Mouse (Mus musculus): ENCODE measurements around the gene Usp36. TPM values are rescaled to one million over a fixed set of nuclear protein-coding genes. Genes with fewer than 3 reads are reported as not detected.
"Not testable (repeated sequence)": the region's sequence is repeated elsewhere in the genome, so short reads cannot be mapped to it uniquely, and the experiment has no call there.

The Usp36 gene
- total RNA-seq, 2 experiments from 2014 or later: 11.1 to 14.7 TPM

GRCm38 (mm10) chr11:118307962-118308361, 17.9 kb upstream of the Usp36 start:
- intact Hi-C loops (cut with DNase I); DNase-seq: not testable (repeated sequence)

- intact Hi-C loops (cut with DNase I); DNase-seq: not testable (repeated sequence)
Observed at GRCm38 (mm10) chr11:118303959-118304358, 13.9 kb upstream of the Usp36 start.

GRCm38 (mm10) chr11:118298810-118299209, 8.8 kb upstream of the Usp36 start:
- DNase-seq: no peak
- intact Hi-C loops (cut with DNase I): no loop called here

- intact Hi-C loops (cut with DNase I): no loop called here
- DNase-seq: no peak
Observed at GRCm38 (mm10) chr11:118297967-118298366, 7.9 kb upstream of the Usp36 start.

- intact Hi-C loops (cut with DNase I): no loop called here
- DNase-seq: no peak
Observed at GRCm38 (mm10) chr11:118295026-118295425, 5.0 kb upstream of the Usp36 start.

- no peak for DNase-seq
- intact Hi-C loops (cut with DNase I): no loop called here
Observed at GRCm38 (mm10) chr11:118292671-118293070, 2.6 kb upstream of the Usp36 start.

GRCm38 (mm10) chr11:118289562-118289961, 482 bp downstream of the Usp36 start:
- intact Hi-C loops (cut with DNase I): no loop called here
- DNase-seq: no peak

GRCm38 (mm10) chr11:118289037-118289511, 970 bp downstream of the Usp36 start:
- intact Hi-C loops (cut with DNase I): no loop called here
- DNase-seq: no peak

- DNase-seq: no peak
- intact Hi-C loops (cut with DNase I): no loop called here
Observed at GRCm38 (mm10) chr11:118287573-118287972, 2.5 kb downstream of the Usp36 start.

- intact Hi-C loops (cut with DNase I): no loop called here
Observed at GRCm38 (mm10) chr11:118286434-118286833, 3.6 kb downstream of the Usp36 start.

GRCm38 (mm10) chr11:118285791-118286190, 4.3 kb downstream of the Usp36 start:
- intact Hi-C loops (cut with DNase I): no loop called here
- no peak for DNase-seq

More at GRCm38 (mm10) chr11:118286434-118286833, 3.6 kb downstream of the Usp36 start:
- DNase-seq: no peak

- intact Hi-C loops (cut with DNase I): no loop called here
- no peak for DNase-seq
Observed at GRCm38 (mm10) chr11:118280218-118280617, 9.8 kb downstream of the Usp36 start.

GRCm38 (mm10) chr11:118276328-118276727, 13.7 kb downstream of the Usp36 start:
- no peak for DNase-seq
- intact Hi-C loops (cut with DNase I): no loop called here

- DNase-seq: no peak
- intact Hi-C loops (cut with DNase I): no loop called here
Observed at GRCm38 (mm10) chr11:118275092-118275491, 15.0 kb downstream of the Usp36 start.

- intact Hi-C loops (cut with DNase I): loop anchor here (5.0 kb wide), 2 partner anchors 168 to 188 kb away; no protein-coding TSS in a partner anchor
- DNase-seq: no peak
Observed at GRCm38 (mm10) chr11:118269827-118270226, 20.2 kb downstream of the Usp36 start.

GRCm38 (mm10) chr11:118266666-118267046, 23.4 kb downstream of the Usp36 start:
- intact Hi-C loops (cut with DNase I): loop anchor here (5.0 kb wide), 1 partner anchor 164 kb away; no protein-coding TSS in a partner anchor
- no peak for DNase-seq

GRCm38 (mm10) chr11:118266044-118266665, 23.9 kb downstream of the Usp36 start:
- DNase-seq: no peak
- intact Hi-C loops (cut with DNase I): loop anchor here (5.0 kb wide), 1 partner anchor 164 kb away; no protein-coding TSS in a partner anchor

- DNase-seq: no peak
- intact Hi-C loops (cut with DNase I): loop anchor here (5.0 kb wide), 1 partner anchor 163 kb away; no protein-coding TSS in a partner anchor
Observed at GRCm38 (mm10) chr11:118265621-118266020, 24.4 kb downstream of the Usp36 start.

GRCm38 (mm10) chr11:118263146-118263545, 26.9 kb downstream of the Usp36 start:
- intact Hi-C loops (cut with DNase I): no loop called here
- DNase-seq: no peak

- no peak for DNase-seq
- intact Hi-C loops (cut with DNase I): no loop called here
Observed at GRCm38 (mm10) chr11:118260081-118260480, 30.0 kb downstream of the Usp36 start.

GRCm38 (mm10) chr11:118259580-118259979, 30.5 kb downstream of the Usp36 start:
- no peak for DNase-seq
- intact Hi-C loops (cut with DNase I): no loop called here

- intact Hi-C loops (cut with DNase I): no loop called here
- no peak for DNase-seq
Observed at GRCm38 (mm10) chr11:118256371-118256770, 33.7 kb downstream of the Usp36 start.
